Mouse (Mus musculus) heart, adult 8-10 months (tissue): ENCODE results near the gene Gm9508. TPM values are rescaled to one million over a fixed set of nuclear protein-coding genes. Genes with fewer than 3 reads are reported as not detected.
"Not testable (repeated sequence)": the region's sequence is repeated elsewhere in the genome, so short reads cannot be mapped to it uniquely, and the experiment has no call there.

ENCODE experiments used
- DNase-seq: peaks from one replicate; pipeline ENCODE4 v3.0.0; 2022; ENCODE audit warnings: low spot score
- total RNA-seq, 4 experiments: library from RNA; stranded (reverse); gene quantifications; 2 replicates each; pipeline ENCODE4 v1.2.4; 2022

Gm9508 gene
- total RNA-seq: not detected

DNA sequence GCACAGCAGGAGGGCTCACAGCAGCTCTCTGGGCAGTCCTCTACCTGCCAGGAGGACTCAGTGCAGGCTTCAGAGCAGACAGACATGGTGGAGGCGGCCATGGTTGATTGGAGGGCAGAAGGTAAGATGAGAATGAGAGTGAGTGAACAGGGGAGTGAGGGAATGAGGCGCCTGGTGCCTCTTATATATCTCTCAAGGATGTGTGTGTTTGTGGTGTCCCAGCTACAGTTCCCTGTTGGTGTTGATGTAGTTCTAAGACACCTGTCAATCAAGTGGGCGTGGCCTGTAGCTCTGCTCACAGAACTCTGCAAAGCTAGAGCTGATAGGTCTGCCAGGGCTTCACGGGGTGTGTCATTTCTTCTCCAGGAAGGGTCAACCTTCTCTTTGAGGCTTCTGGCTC, at the start of gene Gm9508:
TSS of gene Gm9508 (minus strand) at position 101 of the 400 bp plus-strand sequence.
- no peak for DNase-seq

- DNase-seq: not testable (repeated sequence)
Measured at GRCm38 (mm10) chr10:77741924-77742688, 45.1 kb upstream of the Gm9508 start, which contains the start of gene Gm18596. TSS of gene Gm18596 (minus strand) at chr10:77742638.

GRCm38 (mm10) chr10:77738929-77739328, 41.9 kb upstream of the Gm9508 start:
- no peak for DNase-seq

GRCm38 (mm10) chr10:77735928-77736327, 38.9 kb upstream of the Gm9508 start:
- no peak for DNase-seq

DNA sequence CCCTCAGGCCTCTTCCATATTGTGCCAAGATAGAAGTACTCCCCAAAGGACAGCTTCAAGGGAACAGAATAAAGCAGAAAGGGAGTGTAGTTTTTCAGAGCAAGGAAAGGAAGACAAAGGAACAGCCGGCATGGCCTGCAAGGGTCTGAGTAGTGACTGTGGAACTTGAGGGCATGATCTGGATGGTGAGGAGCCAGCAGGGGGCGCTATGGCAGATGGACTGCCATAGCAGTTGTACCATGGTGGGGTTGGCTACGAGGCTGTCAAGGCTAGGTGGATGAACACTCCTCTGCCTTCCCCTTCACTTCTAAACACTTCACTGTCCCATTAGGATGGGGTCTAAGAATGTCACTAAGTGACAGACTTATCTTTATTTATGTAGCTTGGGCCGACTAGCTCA, 32.2 kb upstream of the Gm9508 start:
- DNase-seq: no peak

GRCm38 (mm10) chr10:77728280-77728679, 31.2 kb upstream of the Gm9508 start:
- DNase-seq: no peak

GRCm38 (mm10) chr10:77726186-77726585, 29.2 kb upstream of the Gm9508 start, which contains the start of gene Gm10100:
TSS of gene Gm10100 (plus strand) at chr10:77726486.
- DNase-seq: no peak

DNA sequence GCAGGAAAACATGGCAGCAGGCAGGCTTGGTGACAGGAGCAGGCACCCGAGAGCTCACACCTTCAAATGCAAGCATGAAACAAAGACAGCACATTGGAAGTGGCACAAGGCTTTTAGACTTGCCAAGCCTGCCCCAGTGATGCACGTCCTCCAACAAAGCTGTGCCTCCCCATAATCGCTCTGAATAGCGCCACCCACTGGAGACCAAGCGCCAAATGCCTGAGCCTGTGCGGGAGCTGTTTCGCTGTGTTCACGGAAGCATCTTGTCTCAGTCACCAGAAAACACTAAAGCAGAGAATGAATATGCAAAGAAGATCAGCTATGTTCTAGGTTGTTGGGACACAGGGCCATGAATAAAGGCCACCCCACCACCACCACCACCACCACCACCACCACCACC, 27.8 kb upstream of the Gm9508 start:
- no peak for DNase-seq

DNA sequence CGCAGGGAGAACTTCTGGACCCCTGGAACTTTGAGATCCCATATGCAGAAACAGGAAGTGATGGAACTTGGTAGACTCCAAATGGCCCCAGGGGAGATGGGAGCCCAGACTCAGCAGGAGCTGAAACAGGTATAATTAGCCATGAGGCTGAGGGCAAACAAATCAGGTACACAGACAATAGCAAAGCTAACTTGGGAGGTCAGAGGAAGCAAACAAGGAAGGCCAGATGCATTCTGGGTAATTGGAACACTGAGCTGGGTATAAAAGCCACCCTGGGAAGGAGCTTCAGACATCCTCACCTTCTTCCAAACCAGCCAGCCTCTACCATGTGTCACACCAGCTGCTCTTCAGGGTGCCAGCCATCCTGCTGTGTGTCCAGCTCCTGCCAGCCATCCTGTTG, 23.3 kb upstream of the Gm9508 start, which contains the start of gene Krtap12-1:
TSS of gene Krtap12-1 (plus strand) at position 301 of the 400 bp plus-strand sequence.
- not testable (repeated sequence) for DNase-seq

GRCm38 (mm10) chr10:77715507-77715906, 18.5 kb upstream of the Gm9508 start, which contains the start of gene Gm10142:
TSS of gene Gm10142 (plus strand) at chr10:77715807.
- no peak for DNase-seq

DNA sequence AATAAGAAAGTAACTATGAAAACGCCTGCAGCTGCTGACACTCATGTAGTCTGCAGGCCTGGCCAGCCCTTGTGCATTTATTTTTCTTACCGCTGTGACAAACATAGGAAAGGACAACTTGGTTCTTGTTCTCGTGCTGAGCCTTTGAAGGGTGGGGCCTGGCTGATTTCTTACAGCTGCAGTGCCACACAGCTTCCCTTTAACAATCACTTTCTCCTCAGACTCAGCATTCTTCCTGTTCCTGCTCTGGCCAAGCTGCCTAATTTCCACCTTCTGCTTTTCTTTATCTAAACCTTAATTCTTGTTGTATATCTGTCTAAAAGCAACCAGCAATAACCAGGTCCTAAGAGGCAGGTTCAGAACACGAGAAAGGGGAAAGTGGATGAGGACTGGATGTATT, 16.7 kb upstream of the Gm9508 start:
- DNase-seq: no peak

- DNase-seq: not testable (repeated sequence)
Measured at GRCm38 (mm10) chr10:77711157-77711556, 14.1 kb upstream of the Gm9508 start, which contains the start of gene Gm10024. TSS of gene Gm10024 (plus strand) at chr10:77711457.

DNA sequence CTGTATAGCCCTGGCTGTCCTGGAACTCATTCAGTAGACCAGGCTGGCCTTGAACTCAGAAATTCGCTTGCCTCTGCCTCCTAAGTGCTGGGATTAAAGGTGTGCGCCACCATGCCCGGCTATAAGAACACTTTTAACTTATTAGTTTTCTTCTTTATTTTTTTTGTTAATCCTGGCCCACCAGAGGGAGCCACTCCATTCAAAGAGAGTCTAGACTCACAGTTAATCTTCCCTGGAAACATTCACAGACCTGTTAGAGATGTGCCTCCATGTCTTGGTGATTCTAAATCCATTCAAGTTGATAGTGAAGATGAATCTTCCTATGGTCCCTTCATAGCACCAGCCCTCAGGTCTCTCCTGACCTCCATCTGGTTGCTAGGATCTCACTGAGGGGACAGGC, 12.8 kb upstream of the Gm9508 start:
- DNase-seq: no peak

DNA sequence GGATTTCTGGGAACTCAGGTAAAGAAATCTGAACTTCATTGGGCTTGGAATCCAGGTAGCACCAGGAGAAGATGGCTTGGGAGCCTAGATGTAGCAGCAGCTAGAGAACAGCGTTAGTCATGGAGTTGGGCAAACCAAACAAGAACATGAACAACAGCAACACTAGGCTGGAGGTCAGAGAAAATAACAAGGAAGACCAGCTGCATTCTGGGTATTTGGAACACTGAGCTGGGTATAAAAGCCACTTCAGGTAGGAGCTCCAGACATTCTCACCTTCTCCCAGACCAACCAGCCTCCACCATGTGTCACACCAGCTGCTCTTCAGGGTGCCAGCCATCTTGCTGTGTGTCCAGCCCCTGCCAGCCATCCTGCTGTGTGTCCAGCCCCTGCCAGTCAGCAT, 9.3 kb upstream of the Gm9508 start, which contains the start of gene Gm10272:
TSS of gene Gm10272 (plus strand) at position 301 of the 400 bp plus-strand sequence.
- no peak for DNase-seq

GRCm38 (mm10) chr10:77690356-77690807, 6.7 kb downstream of the Gm9508 start, which contains the start of gene Gm19402:
TSS of gene Gm19402 (minus strand) at chr10:77690757.
- DNase-seq: not testable (repeated sequence)

GRCm38 (mm10) chr10:77687021-77687420, 10.0 kb downstream of the Gm9508 start:
- DNase-seq: no peak

DNA sequence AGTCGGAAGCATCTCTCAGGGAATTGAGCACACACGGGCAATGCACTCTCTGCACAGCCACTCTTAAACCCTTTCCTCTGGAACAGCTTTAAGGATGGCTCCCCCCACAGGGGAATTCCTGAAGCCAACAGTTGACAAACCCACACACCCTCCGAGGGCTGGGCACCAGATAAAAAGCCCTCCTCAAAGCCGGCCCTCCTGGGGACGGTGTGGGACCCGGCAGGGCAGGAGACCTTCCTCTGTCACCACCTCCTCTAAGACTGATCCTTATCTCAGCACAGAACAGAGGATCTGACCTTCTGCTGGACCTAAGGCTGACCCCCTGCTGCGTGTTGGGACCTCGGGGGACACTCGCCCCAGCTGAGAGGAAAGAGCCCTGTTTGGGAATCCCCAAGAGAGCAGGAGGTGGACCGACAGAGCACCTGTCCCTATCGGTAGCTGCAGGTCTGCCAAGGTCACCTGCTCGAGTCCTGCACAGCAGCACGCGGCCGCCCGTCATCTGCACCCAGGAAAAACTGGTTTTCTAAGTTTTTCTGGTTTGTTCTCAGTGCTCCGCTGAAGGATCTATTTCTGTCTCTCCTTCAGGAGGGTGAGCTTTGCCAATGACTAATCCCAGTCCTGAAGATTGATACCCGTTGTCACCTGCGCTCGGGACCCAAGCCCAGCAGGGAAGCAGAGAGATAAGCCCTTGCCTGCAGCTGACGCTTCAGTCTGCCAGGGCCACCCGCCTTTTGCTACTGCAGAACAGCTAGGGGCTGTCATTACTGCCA, 11.0 kb downstream of the Gm9508 start, which contains the start of gene Tspear:
TSS of gene Tspear (plus strand) at position 675 of the 770 bp plus-strand sequence.
- peak; percentile 15 for DNase-seq

DNA sequence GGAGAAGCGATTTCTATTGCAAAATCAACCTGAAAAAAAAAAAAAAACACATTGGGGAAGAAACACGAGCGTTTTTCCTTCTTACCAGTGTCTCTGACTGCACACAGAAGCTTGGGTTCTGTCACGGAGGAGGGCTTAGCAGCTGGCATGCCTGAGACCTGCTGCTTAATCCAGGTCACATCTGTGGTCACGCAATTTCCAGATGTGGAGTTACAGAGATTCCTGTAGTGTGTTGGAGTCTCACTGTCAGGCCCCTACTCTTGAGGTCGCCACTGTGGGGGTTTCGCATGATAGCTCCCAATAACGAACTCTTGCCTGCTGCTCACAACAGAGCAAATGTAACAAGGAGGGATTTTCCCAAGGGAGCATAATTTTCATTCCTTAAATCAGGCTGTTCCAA, 12.9 kb downstream of the Gm9508 start:
- no peak for DNase-seq

DNA sequence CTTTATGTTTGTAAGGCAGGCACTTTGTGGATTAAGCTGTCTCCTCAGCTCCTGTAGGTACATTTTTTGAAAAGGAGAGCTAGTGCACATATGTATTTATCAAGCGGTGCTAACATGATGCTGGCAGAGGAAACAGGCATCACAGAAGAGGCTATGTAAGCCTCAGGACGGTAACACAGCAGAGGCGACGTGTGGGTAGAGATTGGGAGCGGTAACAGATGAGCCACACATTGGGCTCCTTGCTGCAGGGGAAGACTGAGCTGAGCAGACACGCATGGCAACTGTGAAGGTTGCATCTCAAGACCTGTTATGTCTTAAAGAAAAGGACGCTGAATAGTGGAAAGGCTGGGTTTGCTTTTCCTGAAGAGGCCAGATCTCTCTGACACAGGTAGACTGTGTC, 14.0 kb downstream of the Gm9508 start:
- no peak for DNase-seq

DNA sequence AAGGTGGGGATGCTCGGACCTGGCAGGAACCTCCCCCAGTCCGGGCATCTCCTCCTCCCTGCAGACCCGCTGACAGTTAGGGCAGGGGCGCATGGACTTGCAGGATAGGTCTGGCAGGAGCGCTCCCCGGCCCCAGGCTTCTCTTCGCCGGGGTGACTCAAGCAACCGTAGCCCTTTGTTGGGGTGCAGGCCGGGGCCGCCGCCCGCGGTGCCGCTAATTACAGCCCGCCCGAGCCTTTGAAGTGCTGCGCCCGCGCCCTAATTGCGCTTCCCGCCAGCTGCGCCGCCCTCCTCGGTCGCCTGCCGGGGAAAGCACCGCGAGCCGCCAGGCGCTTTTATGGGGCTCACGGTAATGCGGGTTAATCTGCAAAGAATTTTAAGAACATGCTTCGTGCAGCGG, 19.5 kb downstream of the Gm9508 start:
- no peak for DNase-seq

DNA sequence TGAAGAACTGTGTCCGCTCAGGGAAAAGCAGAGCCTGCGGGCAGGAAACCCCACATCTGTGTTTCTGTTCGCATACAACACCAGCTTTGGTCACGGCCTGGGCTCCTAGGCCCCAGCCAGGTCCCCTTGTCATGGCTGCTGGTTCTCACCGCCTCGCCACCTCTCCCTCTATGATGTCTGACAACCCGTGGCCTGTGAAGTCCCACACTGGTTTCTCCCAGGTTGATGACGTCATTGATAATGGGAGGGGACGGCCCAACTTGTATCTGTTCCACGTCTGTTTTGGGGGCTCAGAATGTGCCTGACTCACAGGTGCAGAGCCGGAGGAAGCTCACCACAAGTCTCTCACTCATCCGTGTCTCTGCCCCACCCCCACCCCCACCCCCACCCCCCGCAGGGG, 23.3 kb downstream of the Gm9508 start:
- DNase-seq: no peak

GRCm38 (mm10) chr10:77671519-77671918, 25.5 kb downstream of the Gm9508 start:
- no peak for DNase-seq
